Mouse (Mus musculus) naive thymus-derived CD4-positive, alpha-beta T cell, adult 2 months (primary cell): Measurements from ENCODE around the gene Prkn.

Experiments
- DNase-seq: peaks from one replicate; pipeline ENCODE4 v3.0.0-alpha.2; 2011; ENCODE audit warnings: low read depth

The Prkn gene

GRCm38 (mm10) chr17:11271876-11272275 lies 431.7 kb downstream of the Prkn start:
- DNase-seq = no peak

GRCm38 (mm10) chr17:11284246-11284645 lies 444.1 kb downstream of the Prkn start:
- DNase-seq = no peak

GRCm38 (mm10) chr17:11290183-11290582 lies 450.0 kb downstream of the Prkn start:
- DNase-seq = no peak

GRCm38 (mm10) chr17:11303116-11303515 lies 462.9 kb downstream of the Prkn start:
- DNase-seq = no peak

DNA sequence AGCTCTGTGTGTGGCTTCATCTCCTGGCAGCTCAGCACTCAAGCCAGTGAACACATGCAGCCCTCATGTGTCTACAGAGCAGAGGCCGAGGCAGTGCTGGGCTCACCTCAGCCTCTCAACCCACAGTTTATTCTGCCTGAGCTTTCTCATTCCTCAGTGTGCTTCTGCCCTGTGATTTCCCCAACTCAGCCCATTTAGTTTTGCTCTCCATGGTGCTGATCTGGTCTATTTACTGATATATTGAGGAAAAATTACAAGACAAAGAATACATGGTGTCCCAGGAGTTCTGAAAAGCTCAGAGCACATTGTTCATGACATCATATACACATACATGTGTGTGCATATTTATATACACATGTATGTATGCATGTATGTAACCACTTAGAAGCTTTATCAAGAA lies 469.7 kb downstream of the Prkn start:
- no peak for DNase-seq

DNA sequence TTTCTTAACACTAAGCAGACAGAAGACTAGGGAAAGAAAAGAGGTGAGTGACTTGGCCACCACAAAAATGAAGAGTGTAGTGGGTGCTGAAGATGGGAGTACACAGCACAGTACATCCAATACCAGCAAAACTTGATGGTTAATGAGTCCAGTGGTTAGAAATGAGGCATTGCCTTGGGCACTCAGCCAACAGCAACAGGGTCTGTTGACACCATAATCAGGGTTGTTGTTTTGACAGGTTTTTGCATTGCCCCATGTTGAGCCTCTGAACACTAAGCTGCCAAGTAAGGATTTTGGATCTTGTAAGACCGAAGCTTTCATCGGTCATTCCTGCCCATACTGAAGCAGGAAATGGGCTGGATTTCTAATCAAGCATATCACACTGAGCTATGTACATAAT lies 474.0 kb downstream of the Prkn start:
- no peak for DNase-seq

DNA sequence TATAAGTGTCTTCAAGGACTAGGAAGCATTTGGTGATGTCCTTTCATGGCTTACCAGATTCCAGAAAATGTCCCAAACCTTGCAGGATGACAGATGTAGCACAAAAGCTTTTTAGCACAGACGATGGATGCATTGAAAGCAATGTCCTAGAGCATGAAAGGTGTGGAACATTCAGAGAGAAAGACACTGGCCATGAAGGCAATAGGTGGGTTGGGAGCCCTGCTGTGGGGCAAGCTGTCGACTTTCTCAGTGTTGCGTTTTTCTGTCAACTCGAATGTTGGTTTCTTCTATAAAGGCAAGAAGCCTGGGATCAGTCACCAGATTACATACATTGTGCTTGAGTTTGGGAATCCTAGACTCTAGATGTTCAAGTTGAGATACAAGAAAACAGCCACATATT lies 475.5 kb downstream of the Prkn start:
- DNase-seq = no peak

DNA sequence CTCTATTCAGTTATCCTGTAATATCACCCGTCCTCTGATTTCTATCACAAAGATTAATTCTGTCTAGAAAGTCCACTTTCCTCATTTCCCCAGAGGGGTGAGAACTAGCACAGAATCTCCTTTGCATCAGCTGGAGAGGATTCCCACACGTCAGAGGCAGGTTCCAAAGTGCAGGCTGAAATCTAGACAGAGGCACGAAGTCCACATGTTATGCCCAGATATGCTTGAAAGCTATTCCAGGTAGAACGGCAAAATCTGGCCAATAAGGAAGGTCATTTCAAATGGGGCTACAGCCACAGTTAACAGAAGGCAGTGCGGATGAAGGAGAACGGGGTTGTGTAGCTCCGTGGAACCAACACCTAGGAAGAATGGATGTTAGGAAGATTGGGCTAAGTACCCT lies 478.8 kb downstream of the Prkn start:
- DNase-seq = no peak

GRCm38 (mm10) chr17:11319666-11320360 lies 479.6 kb downstream of the Prkn start:
- no peak for DNase-seq

- DNase-seq = no peak
These were observed 491.9 kb downstream of the Prkn start for GRCm38 (mm10) chr17:11332081-11332480.

DNA sequence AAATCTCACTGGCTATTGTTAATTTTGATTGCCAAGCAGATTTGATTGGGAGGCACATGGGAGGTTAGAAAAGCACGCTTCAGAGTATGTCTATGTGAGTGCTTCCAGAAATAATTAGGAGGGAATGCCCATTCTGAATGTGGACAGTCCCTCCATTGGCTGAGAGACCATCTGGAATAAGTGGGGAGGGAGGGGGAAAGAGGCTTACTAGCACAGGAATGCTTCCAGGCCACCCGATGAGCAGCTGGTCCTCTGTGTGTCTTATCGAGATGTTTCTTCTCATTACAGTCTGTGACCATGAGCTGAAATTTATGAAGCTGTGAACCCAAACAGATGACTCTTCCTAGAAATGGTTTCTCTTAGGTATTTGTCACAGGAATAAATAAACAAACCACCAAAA lies 493.6 kb downstream of the Prkn start:
- DNase-seq = no peak

- no peak for DNase-seq
These were observed 496.0 kb downstream of the Prkn start for GRCm38 (mm10) chr17:11336156-11336555.

GRCm38 (mm10) chr17:11340368-11340767 lies 500.2 kb downstream of the Prkn start:
- DNase-seq = no peak

DNA sequence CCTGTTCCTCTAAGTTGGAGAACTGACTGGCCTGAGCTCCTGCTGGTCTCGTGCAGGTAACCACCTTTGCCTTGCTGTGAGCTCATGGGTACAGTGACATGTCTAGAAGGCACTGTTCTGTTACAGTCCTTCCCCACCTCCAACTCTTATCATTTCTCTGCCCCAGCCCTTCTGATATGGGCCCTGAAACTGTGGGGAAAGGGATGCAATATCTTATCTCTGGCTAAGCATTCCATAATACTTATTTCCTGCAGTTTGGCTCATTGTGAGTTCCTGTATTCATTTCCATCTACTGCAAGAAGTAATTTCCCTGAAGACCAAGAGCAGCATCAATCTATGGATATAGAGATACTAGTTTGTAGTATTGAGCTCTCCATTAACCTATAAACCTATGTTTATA lies 506.1 kb downstream of the Prkn start:
- DNase-seq = no peak

DNA sequence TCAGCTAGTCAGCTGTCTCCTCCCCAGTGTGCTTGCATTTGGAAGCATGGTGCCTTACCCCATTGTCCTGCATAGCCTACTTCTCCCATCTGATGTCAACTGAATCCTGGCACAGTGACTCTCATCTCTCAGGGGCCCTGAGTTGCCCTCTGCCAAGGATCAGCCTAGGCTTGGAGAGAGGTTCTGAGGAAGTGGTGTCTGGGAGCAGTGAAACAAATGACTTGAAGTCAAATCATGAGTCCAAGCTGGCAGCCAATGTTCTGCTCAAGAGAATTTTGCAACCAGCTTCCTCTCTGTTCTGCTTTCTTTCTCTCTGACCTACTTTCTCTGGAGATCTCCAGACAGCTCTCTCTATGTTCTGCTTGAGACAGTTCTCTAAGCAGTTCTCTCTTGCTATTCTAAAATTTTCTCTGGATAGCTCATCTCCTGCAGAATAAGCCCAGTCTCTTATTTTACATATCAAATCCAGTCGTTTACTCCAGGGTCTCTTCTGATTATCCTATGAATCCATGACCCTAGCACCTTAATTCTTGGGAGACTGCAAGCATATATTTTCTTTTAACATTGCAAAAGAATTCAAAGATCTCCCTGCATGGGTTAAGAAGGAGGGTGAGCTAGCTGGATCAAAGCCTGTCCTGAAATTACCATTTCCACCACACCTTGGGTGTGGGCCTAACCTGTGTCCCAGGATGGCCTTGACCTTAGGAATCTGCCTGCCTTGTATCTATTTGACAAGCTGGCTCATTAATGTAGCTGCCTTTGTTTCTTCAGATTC lies 512.8 kb downstream of the Prkn start:
- no peak for DNase-seq

GRCm38 (mm10) chr17:11353553-11353945 lies 513.4 kb downstream of the Prkn start:
- DNase-seq = no peak

GRCm38 (mm10) chr17:11354348-11354747 lies 514.2 kb downstream of the Prkn start:
- no peak for DNase-seq

GRCm38 (mm10) chr17:11375461-11375860 lies 535.3 kb downstream of the Prkn start:
- DNase-seq = no peak

DNA sequence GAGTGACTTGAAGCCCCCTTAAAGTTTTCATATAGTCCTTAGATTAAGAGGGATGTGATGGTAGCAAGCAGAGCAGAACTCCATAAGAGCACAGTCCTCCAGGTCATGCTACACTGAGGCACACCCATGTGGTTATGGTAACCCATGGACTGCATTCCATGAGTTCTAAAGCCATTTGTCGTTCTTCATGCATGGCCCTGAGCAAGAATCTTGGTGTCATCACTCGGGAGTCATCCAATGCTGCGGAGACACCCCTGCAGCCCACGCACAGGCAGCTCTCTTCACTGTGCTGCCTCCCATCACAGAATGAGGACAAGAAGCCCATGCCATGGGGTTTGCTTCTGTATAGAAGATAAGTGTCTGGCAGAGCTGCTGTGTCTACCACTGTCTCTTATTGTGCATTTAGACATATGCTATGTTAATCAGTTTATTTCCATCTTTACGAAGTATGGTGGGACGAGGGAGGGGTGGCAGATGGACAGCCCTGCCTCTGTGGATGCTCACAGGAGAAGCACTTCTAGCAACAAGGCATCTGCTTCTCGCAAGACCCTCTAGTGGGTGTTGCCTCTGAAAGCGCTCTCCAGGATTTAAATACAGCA lies 543.3 kb downstream of the Prkn start:
- DNase-seq = no peak

GRCm38 (mm10) chr17:11385246-11385645 lies 545.1 kb downstream of the Prkn start:
- no peak for DNase-seq

DNA sequence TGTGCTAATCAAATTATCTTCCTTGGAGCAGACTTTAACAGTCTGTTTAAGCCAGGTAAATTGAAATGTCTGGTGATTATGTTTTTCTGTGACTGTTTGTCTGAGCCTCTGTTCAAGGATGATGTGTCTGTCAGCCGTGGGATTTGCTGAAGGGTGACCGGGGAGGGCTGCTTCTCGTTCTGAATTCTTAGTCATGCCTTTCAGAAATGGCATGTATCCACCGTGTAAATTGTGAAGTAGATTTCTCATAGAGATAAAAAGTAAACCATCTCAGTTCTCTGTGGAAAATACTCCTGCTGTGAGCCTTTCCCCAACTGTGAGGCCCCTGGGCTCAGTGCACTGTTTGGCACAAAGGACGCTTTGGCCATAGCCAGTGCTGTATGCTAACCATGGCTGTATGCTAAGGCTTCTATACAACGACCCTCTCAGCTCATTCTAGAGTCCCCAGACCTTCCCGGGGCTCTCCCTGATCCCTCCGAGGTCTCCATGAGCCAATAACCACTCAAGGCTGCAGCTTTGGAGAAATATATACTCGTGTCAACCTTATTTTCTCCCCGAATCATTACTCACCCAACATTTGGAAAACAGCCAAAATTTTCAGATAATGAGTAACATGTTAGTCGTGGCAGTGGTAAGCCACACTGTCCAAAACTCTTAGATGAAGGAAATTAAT lies 552.6 kb downstream of the Prkn start:
- no peak for DNase-seq

DNA sequence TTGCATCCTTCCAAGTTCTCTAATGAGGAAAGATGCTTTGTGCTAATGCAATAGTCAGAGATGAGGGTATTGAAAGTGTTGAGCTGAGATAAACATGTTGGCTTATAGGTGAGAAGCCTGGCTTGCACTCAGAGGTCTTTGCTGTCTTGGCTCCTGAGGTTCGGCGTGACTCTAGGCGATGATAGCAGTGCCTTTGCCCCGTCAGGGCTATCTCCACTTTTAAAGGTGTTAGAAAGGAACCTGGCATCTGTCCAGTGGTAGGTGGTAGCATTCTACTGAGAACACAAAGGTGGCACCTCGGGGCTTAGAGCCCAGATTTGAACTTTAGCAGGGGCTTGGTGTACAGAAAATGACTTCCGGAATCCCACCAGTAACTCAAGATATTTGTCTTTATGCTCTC lies 554.4 kb downstream of the Prkn start:
- DNase-seq = no peak

GRCm38 (mm10) chr17:11397678-11398077 lies 557.5 kb downstream of the Prkn start:
- no peak for DNase-seq
